Mouse (Mus musculus) adrenal gland, adult 18-20 months (tissue): Measurements from ENCODE around the gene Zfr. TPM values are rescaled to one million over a fixed set of nuclear protein-coding genes. Genes with fewer than 3 reads are reported as not detected.
A peak's percentile ranks its signal among the peaks of the same experiment; 100 is the strongest.
"Not testable (repeated sequence)": the region's sequence is repeated elsewhere in the genome, so short reads cannot be mapped to it uniquely, and the experiment has no call there.

Experiments used
- DNase-seq, 2 experiments: peaks; one replicate each; pipeline ENCODE4 v3.0.0; 2021 to 2022; ENCODE audit warnings: low spot score in 2 of 2
- total RNA-seq, 2 experiments: library from RNA; stranded (reverse); gene quantifications; 1 replicate in 1 of 2; 2 replicates in 1 of 2; pipeline ENCODE4 v1.2.3; 2021

The Zfr gene
- total RNA-seq, 2 experiments from 2014 or later: 178 to 179 TPM

DNA sequence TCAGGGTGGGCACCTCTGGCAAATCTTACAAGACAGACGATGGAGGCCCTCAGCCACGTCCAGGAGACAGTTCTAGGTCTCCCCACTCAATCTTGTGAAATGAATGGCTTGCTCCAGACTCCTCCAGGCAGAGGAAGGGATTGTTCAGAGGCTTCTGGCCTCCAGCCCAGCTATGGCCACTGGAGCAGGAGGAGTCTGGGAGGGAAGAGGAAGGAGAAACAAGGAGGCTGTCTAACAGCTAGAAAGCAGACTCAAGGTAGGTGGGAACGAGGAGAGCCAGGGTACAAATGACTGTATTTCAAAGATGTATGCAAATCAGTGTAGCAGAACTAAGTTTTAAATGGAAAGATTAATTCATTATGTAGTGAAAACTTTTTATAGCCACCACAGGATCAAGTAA is 13.9 kb upstream of the Zfr start:
- no peak for DNase-seq

DNA sequence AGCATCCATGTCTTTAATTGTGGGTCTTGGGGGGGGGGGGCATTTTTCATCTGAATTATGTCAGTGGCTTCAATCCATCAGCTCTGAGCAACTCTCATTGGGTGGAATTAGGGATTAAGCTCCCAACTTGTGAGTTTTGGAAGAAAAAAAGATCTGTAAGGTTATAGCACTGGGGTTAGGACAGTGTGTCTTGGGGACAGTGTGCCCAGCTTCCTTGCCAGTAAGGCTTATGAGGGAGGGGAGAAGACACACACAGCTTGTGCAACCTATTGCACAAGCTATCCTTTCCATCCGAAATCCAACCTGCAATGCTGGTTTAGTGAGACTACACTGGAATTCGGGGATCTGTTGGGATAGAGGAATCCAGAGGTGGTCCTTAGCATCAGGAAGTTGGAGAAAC is 12.8 kb upstream of the Zfr start:
- no peak for DNase-seq

GRCm38 (mm10) chr15:12106430-12106829 is 11.2 kb upstream of the Zfr start:
- no peak for DNase-seq

- DNase-seq: no peak
Observed at GRCm38 (mm10) chr15:12108200-12108599, 9.4 kb upstream of the Zfr start.

DNA sequence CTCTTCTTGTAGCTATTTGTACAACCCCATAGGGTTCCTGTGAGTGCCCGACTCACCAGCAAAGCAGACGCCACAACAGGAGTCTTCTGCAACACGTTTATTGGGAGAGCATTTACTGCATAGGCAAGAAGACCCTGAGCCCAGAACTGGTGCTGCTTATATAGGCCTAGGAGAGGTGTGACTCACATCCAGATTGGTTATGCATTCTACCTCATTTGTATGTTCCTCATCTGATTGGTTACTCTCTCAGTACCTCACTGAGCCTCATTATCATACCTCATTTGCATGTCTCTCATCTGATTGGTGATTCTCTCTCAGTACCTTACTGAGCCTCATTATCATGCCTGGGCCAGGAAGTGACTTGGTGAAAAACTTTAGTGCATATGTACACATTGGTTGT is 8.7 kb upstream of the Zfr start:
- not testable (repeated sequence) for DNase-seq

DNA sequence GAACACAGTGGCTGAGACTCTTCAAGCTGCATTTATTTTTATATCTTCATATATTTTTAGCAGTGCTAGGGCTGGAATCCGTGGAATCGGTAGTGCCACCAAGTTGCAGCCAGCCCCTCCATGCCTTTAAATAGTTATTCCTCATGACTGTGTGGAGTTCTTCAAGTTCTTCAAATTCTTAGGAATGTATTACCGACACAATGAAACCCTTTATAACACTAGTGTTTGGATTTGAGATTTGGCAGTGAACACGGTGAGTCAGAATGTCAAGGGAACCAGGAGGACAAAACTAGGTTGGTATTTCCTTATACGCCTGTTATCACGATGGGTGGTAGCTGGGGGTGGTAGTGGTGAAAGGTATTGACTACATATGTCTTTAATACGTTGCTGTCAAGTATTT is 6.4 kb upstream of the Zfr start:
- DNase-seq: no peak

GRCm38 (mm10) chr15:12113411-12113810 is 4.2 kb upstream of the Zfr start:
- no peak for DNase-seq

DNA sequence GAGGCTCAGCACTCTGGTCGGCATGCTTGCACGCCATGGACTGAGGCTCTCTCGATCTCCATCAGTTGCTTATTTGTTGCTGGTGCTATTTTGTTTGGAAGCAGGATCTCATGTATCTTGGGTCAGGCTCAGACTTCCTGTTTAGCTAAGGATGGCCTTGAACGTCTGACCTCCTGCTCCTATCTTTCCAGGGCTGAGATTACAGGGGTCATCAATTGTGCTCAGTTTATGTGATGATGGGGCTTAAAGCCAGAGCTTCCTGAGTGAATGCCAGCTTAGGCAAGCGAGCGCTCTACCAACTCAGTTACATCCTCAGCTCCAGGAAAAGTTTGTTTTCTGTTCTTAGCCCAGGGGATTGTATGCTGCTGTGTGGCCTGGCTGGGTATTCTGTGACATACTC is 3.1 kb upstream of the Zfr start:
- DNase-seq: no peak

- DNase-seq: no peak
Observed at GRCm38 (mm10) chr15:12115722-12116230, 1.9 kb upstream of the Zfr start.

GRCm38 (mm10) chr15:12118093-12118431 is 431 bp downstream of the Zfr start:
- no peak for DNase-seq

DNA sequence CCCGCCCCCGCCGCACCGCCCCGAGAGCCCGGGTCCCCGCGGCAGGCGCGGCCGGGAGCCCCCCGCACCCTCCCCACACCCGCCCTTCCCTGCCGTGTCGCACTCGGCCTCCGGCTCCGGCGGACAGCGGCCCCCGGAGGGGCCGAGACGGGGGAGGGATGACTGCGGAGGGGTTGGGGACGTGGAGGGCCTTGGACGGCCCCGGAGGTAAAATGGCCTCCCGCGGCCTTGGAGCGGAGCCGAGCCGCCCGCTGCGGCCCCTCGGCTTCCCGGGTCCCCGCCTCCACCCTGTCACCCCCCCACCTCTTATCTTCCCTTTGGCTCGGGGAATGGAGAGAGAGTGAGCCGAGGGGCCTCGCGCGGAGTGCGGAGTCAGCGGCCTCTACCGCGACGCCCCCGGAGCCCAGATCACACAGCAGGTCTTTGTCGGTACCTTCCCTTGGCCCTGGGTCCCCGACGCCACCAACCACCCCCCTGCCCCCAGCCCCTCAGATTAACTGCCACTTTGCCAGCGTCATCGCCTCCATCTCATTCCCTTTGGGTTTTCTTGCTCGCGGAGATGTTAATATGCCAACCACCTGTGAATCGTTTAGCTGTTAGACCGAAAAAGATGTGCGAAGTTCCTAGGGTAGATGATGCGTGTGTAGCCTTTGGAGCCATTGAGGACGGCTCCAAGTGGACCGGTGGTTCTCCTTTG is 949 bp downstream of the Zfr start:
- peak; percentile 58 to 59 for DNase-seq

DNA sequence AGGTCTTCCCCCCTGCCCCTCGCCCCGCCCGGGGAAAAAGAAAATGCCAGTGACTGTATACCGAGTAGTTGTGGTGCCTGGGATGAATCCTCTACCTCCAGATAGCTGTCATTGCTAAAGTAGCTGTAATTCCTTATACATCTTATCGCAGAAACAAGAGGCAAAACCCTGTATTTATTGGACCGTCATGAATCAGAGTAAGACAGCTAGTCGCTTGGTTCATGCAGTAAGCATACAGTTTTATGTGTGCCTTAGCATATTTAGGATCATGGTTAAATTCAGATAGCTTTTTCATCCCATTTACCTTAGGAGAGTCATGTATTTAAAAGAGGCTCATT is 1.5 kb downstream of the Zfr start:
- no peak for DNase-seq

GRCm38 (mm10) chr15:12124913-12125312 is 7.3 kb downstream of the Zfr start:
- DNase-seq: no peak

DNA sequence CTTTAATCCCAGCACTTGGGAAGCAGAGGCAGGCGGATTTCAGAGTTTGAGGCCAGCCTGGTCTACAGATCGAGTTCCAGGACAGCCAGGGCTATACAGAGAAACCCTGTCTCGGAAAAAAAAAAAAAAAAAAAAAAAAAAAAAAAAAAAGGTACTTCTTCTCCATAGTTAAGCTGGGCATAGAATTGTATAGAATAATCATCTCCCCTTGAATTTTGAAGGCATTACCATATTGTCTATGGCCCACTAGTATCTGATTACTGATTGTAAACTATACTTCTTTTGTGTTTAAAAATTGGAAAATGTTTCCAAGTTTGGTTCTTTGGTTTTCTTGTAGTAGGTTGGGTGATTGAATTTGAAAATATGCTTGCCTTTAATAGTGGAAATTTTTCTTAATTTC is 13.2 kb downstream of the Zfr start:
- DNase-seq: not testable (repeated sequence)

- no peak for DNase-seq
Observed at GRCm38 (mm10) chr15:12134546-12134945, 16.9 kb downstream of the Zfr start.

DNA sequence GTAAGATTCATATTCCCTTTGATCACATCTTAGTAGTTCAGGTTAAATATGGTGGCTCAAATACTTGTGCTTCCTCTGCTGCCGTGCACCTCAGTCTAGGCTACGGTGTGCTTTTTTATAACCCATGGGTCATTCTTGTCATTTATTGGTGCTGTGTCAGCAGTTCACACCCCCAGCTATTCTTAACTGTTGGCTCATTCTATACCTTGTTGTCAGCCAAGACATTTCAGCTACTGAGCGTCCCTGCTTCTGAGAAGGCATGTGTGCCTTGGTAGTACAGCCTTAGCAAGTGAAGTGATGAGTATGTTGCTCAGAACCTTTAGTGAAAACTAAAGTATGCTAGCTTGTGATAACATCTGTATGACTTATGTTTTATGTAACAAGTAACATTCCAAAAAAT is 17.7 kb downstream of the Zfr start:
- no peak for DNase-seq

GRCm38 (mm10) chr15:12136371-12136770 is 18.7 kb downstream of the Zfr start:
- no peak for DNase-seq

DNA sequence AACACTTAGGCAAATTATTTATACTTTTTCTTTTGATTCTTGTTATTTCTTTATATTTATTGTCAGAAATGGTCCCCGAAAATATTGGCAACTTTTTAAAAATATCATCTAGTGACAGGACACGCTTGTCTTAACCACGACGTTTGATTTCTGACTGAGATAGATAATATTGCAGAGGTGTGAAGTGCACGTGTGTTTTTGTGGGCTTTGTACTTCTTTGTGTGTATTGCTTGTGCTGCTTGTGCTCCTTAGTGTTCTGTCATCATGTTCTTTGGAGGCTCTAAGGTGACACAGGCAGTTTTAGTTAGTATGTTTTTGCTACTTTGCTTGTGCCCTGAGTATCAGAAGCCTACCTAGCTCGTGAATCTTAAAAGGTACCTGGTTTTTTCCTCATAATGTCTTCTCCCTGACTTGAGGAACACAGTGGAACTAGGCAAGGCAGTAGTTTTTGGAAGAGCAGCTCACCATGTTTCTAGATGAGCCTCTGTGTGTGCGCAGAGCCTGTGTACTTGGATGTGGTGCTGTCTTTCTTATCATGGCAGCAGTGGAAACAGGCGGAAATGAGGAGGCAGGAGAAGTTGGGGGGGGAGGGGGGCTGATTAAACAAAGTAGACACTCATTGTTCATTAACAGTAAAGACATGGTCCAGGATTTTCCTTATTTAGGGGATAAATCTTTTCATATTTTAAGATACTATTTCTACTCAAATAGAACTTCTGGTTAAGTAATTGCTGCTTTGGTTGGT is 23.5 kb downstream of the Zfr start:
- no peak for DNase-seq

- no peak for DNase-seq
Observed at GRCm38 (mm10) chr15:12147423-12147822, 29.8 kb downstream of the Zfr start.

- DNase-seq: no peak
Observed at GRCm38 (mm10) chr15:12149501-12149900, 31.9 kb downstream of the Zfr start.

- no peak for DNase-seq
Observed at GRCm38 (mm10) chr15:12153747-12154146, 36.1 kb downstream of the Zfr start.

DNA sequence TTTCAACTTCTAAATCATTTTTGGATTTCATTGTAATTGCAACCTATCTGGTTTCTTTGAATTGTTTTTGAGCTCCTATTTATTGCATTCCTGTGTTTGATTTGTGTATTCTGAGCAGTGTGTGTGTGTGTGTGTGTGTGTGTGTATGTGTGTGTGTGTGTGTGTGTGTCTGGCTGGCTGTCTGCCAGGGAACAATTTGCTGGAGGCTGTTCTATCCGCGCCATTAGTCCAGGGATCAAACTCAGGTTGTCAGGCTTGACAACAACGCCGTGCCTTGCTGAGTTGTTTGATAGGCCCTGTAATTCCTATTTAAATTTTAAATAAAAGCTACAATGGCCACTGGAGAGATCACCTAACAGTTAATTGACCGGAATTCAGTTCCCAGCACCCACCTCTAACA is 60.5 kb downstream of the Zfr start:
- DNase-seq: no peak
